Mouse (Mus musculus): Measurements from ENCODE around the gene St6galnac4. TPM values are rescaled to one million over a fixed set of nuclear protein-coding genes. Genes with fewer than 3 reads are reported as not detected.

The St6galnac4 gene
- polyA plus RNA-seq, 1 experiment from 2014 or later, result 14.1 TPM

GRCm38 (mm10) chr2:32587731-32588321 lies 931 bp downstream of the St6galnac4 start:
- no peak for DNase-seq
- Histone ChIP-seq H3K9me3 (replicated peaks) (no peaks in the 10 kb centered on the region), H3K27ac (peak overlapping the region; percentile 41; the same call in 1 of the 2 replicates), H3K4me2 (peak overlapping the region; percentile 89), H3K4me1 (replicated peaks) (peaks cover 50% of the 10 kb centered on the region), H3K27me3 (0 out of 2 replicates have a peak, but pooled peaks cover 4% of the 10 kb centered on the region), H3K4me3 (replicated peaks) (peak overlapping the region; percentile 69), H3K9ac (peak overlapping the region; percentile 76), H3K36me3 (peaks cover 9% of the 10 kb centered on the region; the same call in 1 of the 2 replicates)
- ATAC-seq (ENCODE audit: low read depth), result no peak
- WGBS (ENCODE audit: insufficient replicate concordance), result 9% methylated on average over 9 of the region's 9 CpGs

DNA sequence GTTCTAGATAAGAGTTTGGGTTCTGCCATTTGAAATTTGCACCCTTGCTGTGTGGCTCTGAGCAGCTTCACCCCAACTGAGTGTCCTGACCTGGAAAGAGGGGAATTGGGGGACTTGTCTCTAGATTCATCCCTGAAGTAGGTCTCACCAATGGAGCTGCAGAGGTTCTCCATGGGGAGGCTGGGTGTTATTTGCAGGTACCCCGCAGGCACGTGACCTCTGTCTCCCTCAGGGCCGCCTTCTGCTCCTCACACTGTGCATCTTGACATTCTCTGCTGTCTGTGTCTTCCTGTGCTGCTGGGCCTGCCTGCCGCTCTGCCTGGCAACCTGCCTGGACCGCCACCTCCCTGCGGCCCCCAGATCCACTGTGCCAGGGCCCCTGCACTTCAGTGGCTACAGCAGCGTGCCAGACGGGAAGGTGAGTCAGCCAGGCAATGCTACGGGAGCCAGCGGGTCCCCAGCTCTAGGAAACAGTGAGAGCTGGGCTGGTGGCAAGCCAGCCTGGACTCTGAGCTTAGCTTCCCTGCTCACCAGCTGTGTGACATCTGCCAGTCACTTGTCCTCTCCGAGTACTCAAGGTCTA lies 2.4 kb downstream of the St6galnac4 start:
- no peaks in the 10 kb centered on the region for H3K27me3 ChIP-seq
- H3K9ac ChIP-seq, result 0 out of 2 replicates have a peak overlapping the region, but pooled peaks have one; percentile 17
- DNase-seq (no peak), ATAC-seq (ENCODE audit: low read depth) (no peak)
- 0 out of 2 replicates have a peak overlapping the region, but pooled peaks have one; percentile 9 for H3K27ac ChIP-seq
- H3K4me1 ChIP-seq (replicated peaks), result peaks cover 44% of the 10 kb centered on the region
- H3K36me3 ChIP-seq, result peaks cover 16% of the 10 kb centered on the region
- WGBS (ENCODE audit: insufficient replicate concordance), result 76% methylated on average over 11 of the region's 11 CpGs
- peak overlapping the region; percentile 89; the same call in 1 of the 2 replicates for H3K4me2 ChIP-seq
- no peaks in the 10 kb centered on the region for H3K9me3 ChIP-seq (replicated peaks)
- no peak overlapping the region for H3K4me3 ChIP-seq (replicated peaks)

DNA sequence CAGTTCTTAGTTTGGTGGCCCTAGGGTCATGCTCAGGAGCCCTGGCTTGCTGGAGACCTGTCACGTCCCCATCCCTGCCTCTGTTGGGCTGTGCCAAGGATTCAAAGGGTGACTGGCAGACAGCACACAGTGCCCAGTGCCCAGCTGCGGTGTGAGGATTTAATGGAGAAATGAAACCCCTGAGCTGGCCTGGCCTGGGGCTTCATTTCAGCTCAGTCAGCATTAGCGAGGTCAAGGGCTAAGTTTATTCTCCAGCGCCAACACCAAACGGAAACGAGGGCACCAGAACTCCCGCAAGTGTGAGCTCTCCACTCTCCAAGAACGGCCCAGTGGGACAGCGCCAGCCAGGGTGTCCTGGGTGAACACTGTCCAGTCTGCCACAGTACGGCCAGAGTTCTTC lies 3.3 kb downstream of the St6galnac4 start:
- no peak for DNase-seq
- Histone ChIP-seq H3K27me3 (no peaks in the 10 kb centered on the region), H3K4me2 (no peak overlapping the region), H3K36me3 (peaks cover 20% of the 10 kb centered on the region), H3K4me3 (replicated peaks) (no peak overlapping the region), H3K27ac (no peak overlapping the region), H3K9ac (no peak overlapping the region), H3K9me3 (replicated peaks) (no peaks in the 10 kb centered on the region), H3K4me1 (replicated peaks) (peaks cover 44% of the 10 kb centered on the region)
- WGBS (ENCODE audit: insufficient replicate concordance), result 80% methylated on average over 10 of the region's 10 CpGs
- ATAC-seq (ENCODE audit: low read depth), result no peak

DNA sequence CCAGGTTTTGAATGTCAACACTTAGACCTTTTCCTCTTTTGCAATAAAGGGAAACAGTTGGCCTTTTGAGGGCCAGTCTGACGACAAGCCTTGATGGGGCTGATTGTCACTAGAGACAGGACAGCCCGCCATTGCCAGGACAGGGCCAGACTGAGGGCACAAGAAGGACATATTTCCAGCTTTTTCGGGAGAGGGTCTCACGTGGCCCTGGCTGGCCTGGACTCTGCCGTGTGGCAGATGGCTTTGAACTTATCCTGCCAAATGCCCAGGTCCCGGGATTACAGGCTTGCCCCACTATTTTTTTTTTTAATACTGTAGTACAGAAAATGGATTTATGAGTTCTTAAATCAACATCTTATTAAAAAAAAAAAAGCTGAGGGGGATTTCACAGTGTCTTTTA lies 4.4 kb downstream of the St6galnac4 start:
- Histone ChIP-seq H3K9ac (no peak overlapping the region), H3K27me3 (no peaks in the 10 kb centered on the region), H3K9me3 (replicated peaks) (no peaks in the 10 kb centered on the region), H3K36me3 (peaks cover 29% of the 10 kb centered on the region), H3K4me3 (replicated peaks) (no peak overlapping the region), H3K4me2 (no peak overlapping the region), H3K4me1 (replicated peaks) (peaks cover 43% of the 10 kb centered on the region), H3K27ac (no peak overlapping the region)
- 81% methylated on average over 6 of the region's 6 CpGs for WGBS (ENCODE audit: insufficient replicate concordance)
- ATAC-seq (ENCODE audit: low read depth), result no peak
- no peak for DNase-seq

DNA sequence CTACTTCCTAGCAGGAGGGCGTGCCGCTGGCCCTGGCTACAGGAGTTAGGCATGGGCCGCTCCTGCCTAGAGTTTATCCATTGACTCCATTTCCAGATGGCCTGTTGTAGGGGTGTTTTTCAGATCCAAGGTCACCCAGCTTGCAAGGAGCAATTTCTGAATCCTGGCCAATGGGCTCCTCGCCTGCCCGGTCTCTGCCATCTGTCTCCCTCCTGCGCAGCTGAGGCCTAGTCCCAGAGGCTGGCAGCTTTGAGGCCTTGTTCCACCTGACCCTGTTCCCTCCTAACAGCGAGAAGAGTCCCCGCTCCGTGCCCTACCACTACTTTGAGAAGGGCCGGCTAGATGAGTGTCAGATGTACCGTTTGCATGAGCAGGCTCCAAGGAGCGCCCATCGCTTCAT lies 9.8 kb downstream of the St6galnac4 start:
- H3K9me3 ChIP-seq (replicated peaks), result no peaks in the 10 kb centered on the region
- no peak overlapping the region for H3K4me3 ChIP-seq (replicated peaks)
- no peak overlapping the region for H3K4me2 ChIP-seq
- peaks cover 25% of the 10 kb centered on the region for H3K36me3 ChIP-seq
- peaks cover 10% of the 10 kb centered on the region for H3K4me1 ChIP-seq (replicated peaks)
- no peaks in the 10 kb centered on the region for H3K27me3 ChIP-seq
- DNase-seq, result no peak
- WGBS (ENCODE audit: insufficient replicate concordance), result 85% methylated on average over 13 of the region's 13 CpGs
- H3K9ac ChIP-seq, result no peak overlapping the region
- H3K27ac ChIP-seq, result no peak overlapping the region
- no peak for ATAC-seq (ENCODE audit: low read depth)

DNA sequence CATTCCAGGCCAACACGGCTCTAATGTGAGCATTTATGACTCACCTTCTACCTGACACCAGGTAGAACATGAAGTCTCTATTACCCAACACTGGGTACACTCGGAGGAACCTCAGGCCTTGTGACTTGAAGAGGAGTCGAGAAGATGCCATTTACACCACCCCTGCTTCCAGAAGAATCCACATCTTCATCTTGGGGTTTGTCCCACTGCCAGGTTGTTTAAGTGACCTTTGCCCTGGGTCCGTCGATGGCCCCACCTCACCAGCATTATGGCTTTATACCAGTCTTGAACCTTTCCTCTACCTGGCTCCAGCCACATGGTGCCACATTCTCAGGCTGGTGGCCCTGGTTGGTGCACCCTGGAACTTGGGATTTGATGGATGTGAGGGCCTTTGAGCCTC lies 10.4 kb downstream of the St6galnac4 start:
- Histone ChIP-seq H3K9me3 (replicated peaks) (no peaks in the 10 kb centered on the region), H3K4me1 (replicated peaks) (peaks cover 15% of the 10 kb centered on the region), H3K27me3 (no peaks in the 10 kb centered on the region), H3K4me3 (replicated peaks) (no peak overlapping the region), H3K36me3 (peaks cover 25% of the 10 kb centered on the region), H3K4me2 (no peak overlapping the region), H3K9ac (no peak overlapping the region), H3K27ac (no peak overlapping the region)
- DNase-seq (no peak), ATAC-seq (ENCODE audit: low read depth) (no peak)
- 77% methylated on average over 5 of the region's 5 CpGs for WGBS (ENCODE audit: insufficient replicate concordance)

DNA sequence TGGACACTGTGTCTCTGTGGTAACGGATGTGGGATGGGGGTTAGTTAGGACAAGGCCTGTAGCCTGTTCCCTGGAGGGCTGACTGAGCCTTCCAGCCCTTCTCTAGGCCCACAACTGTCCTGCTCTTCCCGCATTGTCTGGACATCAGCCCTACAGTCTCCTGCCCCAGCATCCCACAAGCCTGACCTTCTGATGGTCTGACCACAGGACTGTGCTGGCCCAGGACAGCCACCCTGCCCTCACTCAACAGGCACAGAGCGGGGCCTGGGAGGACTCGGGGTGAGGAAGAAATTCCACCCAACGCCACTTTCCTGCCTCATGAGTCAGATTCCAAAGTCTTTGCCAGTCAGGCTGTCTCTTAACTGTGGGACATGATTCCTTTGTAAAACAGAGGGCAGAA lies 10.8 kb downstream of the St6galnac4 start:
- no peak for ATAC-seq (ENCODE audit: low read depth)
- no peak overlapping the region for H3K9ac ChIP-seq
- no peak overlapping the region for H3K4me3 ChIP-seq (replicated peaks)
- WGBS (ENCODE audit: insufficient replicate concordance), result 80% methylated on average over 5 of the region's 5 CpGs
- H3K27me3 ChIP-seq, result no peaks in the 10 kb centered on the region
- H3K36me3 ChIP-seq, result peaks cover 25% of the 10 kb centered on the region
- H3K9me3 ChIP-seq (replicated peaks), result no peaks in the 10 kb centered on the region
- no peak overlapping the region for H3K27ac ChIP-seq
- H3K4me1 ChIP-seq (replicated peaks), result peaks cover 20% of the 10 kb centered on the region
- no peak overlapping the region for H3K4me2 ChIP-seq
- DNase-seq, result no peak

- DNase-seq (no peak), ATAC-seq (ENCODE audit: low read depth) (no peak)
- Histone ChIP-seq H3K27me3 (no peaks in the 10 kb centered on the region), H3K4me3 (replicated peaks) (no peak overlapping the region), H3K4me1 (replicated peaks) (peaks cover 20% of the 10 kb centered on the region), H3K4me2 (no peak overlapping the region), H3K9ac (no peak overlapping the region), H3K9me3 (replicated peaks) (no peaks in the 10 kb centered on the region), H3K27ac (no peak overlapping the region), H3K36me3 (peaks cover 25% of the 10 kb centered on the region)
- 78% methylated on average over 8 of the region's 8 CpGs for WGBS (ENCODE audit: insufficient replicate concordance)
Measured at GRCm38 (mm10) chr2:32598506-32598905, 11.6 kb downstream of the St6galnac4 start.

GRCm38 (mm10) chr2:32599409-32599808 lies 12.5 kb downstream of the St6galnac4 start, which contains the start of gene St6galnac6:
TSS of gene St6galnac6 (plus strand) at chr2:32599709.
- DNase-seq (no peak), ATAC-seq (ENCODE audit: low read depth) (no peak)
- no peaks in the 10 kb centered on the region for H3K27me3 ChIP-seq
- no peak within 1 kb of the TSS for H3K9ac ChIP-seq
- peaks cover 24% of the 10 kb centered on the region for H3K4me1 ChIP-seq (replicated peaks)
- WGBS (ENCODE audit: insufficient replicate concordance), result 80% methylated on average over 3 of the region's 3 CpGs
- peaks cover 18% of the 10 kb centered on the region; the same call in 1 of the 2 replicates for H3K36me3 ChIP-seq
- H3K4me2 ChIP-seq, result no peak within 1 kb of the TSS
- H3K9me3 ChIP-seq (replicated peaks), result no peaks in the 10 kb centered on the region
- peak within 1 kb of the TSS; percentile 7; the same call in 1 of the 2 replicates for H3K27ac ChIP-seq
- H3K4me3 ChIP-seq (replicated peaks), result no peak within 1 kb of the TSS

DNA sequence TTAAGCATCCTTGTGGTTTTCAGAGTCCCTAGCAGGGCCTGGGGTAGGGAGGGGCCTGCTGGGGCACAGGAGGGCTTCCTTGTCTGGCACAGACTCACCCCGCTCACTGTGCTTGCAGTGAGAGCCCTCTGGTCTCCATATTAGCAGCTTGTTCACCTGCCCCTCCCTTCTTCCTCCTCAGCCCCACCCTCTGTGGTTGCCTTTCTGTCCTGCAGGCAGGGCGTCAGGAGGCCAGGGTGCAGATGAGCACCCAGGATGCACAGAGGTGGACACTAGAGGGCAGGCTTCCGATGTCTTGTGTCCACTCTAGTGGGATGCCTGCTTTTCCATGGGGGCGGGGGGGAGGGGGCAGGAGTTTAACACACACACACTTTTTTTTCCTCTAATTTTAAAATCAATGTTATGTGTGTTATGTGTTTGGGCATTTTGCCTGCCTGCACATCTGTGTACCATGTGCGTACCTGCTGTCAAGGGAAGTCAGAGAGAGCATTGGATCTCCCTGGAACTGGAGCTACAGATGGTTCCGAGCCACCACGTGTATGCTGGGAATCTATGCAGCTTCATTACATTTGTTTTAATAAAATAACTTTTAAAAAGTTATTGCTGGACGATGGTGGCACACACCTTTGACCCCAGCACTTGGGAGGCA lies 14.6 kb downstream of the St6galnac4 start:
- peak overlapping the region; percentile 67 for H3K4me2 ChIP-seq
- peaks cover 39% of the 10 kb centered on the region for H3K4me1 ChIP-seq (replicated peaks)
- no peaks in the 10 kb centered on the region for H3K27me3 ChIP-seq
- no peaks in the 10 kb centered on the region for H3K9me3 ChIP-seq (replicated peaks)
- H3K27ac ChIP-seq, result peak overlapping the region; percentile 39; the same call in 1 of the 2 replicates
- H3K9ac ChIP-seq, result peak overlapping the region; percentile 54; the same call in 1 of the 2 replicates
- H3K36me3 ChIP-seq, result peaks cover 4% of the 10 kb centered on the region; the same call in 1 of the 2 replicates
- peak; percentile 64 for DNase-seq
- WGBS (ENCODE audit: insufficient replicate concordance), result 34% methylated on average over 8 of the region's 8 CpGs
- no peak overlapping the region for H3K4me3 ChIP-seq (replicated peaks)
- peak; percentile 79 for ATAC-seq (ENCODE audit: low read depth)

DNA sequence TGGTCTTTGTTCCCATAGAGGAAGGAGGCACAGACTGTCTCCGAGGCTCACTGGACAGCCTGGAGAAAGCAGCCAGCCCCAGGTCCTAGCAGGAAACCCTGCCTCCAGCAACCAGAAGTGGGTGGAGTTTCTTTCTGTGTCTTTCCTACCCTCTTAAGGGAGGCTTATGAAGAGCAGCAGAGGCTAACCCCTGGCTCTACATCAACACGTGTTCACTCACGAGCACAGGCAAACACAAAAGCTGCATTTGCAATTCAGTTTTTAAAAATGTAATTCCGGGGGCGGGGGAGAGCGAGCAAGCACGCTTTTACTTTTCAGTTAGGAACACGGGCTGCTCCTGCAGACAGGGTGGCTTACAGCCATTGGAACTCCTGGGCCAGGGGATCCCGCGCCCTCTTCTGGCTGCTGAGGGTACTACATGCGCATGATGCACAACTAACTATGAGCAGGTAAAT lies 15.7 kb downstream of the St6galnac4 start:
- WGBS (ENCODE audit: insufficient replicate concordance), result under 1% methylated on average over 11 of the region's 11 CpGs

More for the DNA sequence above, 15.7 kb downstream of the St6galnac4 start:
- Histone ChIP-seq H3K9me3 (replicated peaks) (no peaks in the 10 kb centered on the region), H3K36me3 (0 out of 2 replicates have a peak, but pooled peaks cover 4% of the 10 kb centered on the region), H3K27me3 (no peaks in the 10 kb centered on the region), H3K4me2 (peak overlapping the region; percentile 67), H3K9ac (peak overlapping the region; percentile 48; the same call in 1 of the 2 replicates), H3K4me1 (replicated peaks) (peaks cover 48% of the 10 kb centered on the region), H3K4me3 (replicated peaks) (peak overlapping the region; percentile 54), H3K27ac (peak overlapping the region; percentile 66)
- peak; percentile 81 for DNase-seq
- peak; percentile 54 for ATAC-seq (ENCODE audit: low read depth)
